Mouse (Mus musculus) bone marrow, adult 2 months (tissue): ENCODE measurements around the gene Bin2.

Experiments used
- CTCF ChIP-seq: fragments of 200-500 bp; IDR thresholded peaks from 2 replicates; pipeline ENCODE4 v1.5.1; 2011; ENCODE audit warnings: low read length, control low read depth; ENCODE audit not compliant: control insufficient read depth, insufficient read depth
- POLR2A ChIP-seq: fragments of 200-500 bp; IDR thresholded peaks from 2 replicates; pipeline ENCODE4 v1.6.1; 2011; ENCODE audit warnings: low read depth, mild to moderate bottlenecking, control low read depth, low read length, borderline replicate concordance; ENCODE audit not compliant: control insufficient read depth

GRCm38 (mm10) chr15:100613584-100613983, 55.8 kb downstream of the Bin2 start:
- TF ChIP-seq POLR2A (no peak), CTCF (peak; percentile 92)
